Comparison of ENCODE assay signal across 8 mouse cellular contexts in the genomic region with DNA sequence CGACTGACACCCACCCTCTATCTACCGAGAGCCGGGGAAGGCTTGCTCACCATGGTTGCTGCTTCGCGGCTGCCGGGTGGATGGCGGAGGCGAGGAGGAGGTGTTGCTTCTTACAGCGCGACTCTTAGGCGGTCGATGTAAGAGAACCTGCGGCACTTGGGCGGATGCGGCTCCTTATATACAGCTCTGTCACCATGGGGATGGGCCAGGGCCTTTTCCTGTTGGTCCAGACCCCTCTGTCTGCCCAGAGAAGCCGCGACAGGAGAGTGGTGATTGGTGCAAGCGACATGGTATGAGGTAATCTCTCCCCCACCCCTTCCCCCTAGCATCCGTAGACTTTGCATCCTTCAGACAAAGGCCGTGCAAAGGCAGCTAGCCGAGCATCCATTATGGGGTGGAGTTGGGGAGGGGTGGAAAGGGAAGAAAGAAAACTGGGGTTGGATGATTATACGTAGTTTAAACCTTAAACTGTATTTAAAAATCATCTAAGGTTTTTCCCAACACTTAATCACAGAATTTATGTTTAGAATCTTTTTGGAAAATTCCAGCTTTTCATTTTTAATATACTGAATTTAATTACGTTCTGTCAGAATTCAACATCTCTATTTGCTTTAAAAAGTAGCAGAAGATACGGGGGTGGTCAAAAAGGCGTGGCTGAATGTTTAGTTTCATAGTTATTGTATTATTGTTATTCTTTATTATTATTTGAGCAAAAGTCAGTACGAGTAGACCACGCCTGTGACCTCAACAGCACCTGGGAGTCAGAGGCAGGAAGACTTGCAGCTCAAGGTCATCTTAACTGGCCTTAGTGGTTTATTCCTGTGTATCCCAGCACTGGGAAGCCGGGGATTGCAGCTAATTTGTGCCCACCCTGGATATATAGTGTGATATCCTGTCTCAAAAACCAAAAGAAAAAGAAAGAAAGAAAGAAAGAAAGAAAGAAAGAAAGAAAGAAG. TPM values are rescaled to one million over a fixed set of nuclear protein-coding genes. Genes with fewer than 3 reads are reported as not detected.
DNase-seq lines count a peak whose midpoint lies in the region; ATAC-seq lines count a peak whose summit lies in the region.

TSS of gene Gm49450 (minus strand) at position 151 of the 956 bp plus-strand sequence.
TSS of gene Tuba1a (minus strand) at position 303 of the 956 bp plus-strand sequence.

- peak; percentile 99 for ATAC-seq in embryonic facial prominence, embryonic 12.5 days (ENCODE audit: insufficient number of reproducible peaks, insufficient read depth, low FRiP score, low TSS enrichment)
- ATAC-seq in midbrain, embryonic 12.5 days (ENCODE audit: low FRiP score, low read depth) = peak; percentile 98

- no peaks in the 10 kb centered on the region for H3K9me3 ChIP-seq in embryonic facial prominence, embryonic 12.5 days
- no peaks in the 10 kb centered on the region for H3K9me3 ChIP-seq in limb, embryonic 10.5 days (replicated peaks)
- H3K9me3 ChIP-seq in midbrain, embryonic 12.5 days = no peaks in the 10 kb centered on the region

- H3K27me3 ChIP-seq in embryonic facial prominence, embryonic 12.5 days = no peaks in the 10 kb centered on the region
- H3K27me3 ChIP-seq in limb, embryonic 10.5 days (ENCODE audit: low read depth, poor library complexity, severe bottlenecking) = no peaks in the 10 kb centered on the region
- H3K27me3 ChIP-seq in midbrain, embryonic 12.5 days = no peaks in the 10 kb centered on the region

- peak within 1 kb of the TSS; percentile 99 for H3K27ac ChIP-seq in embryonic facial prominence, embryonic 12.5 days
- peak within 1 kb of the TSS; percentile 96 for H3K27ac ChIP-seq in limb, embryonic 10.5 days
- peak within 1 kb of the TSS; percentile 98 for H3K27ac ChIP-seq in midbrain, embryonic 12.5 days (replicated peaks)

- WGBS in embryonic facial prominence, embryonic 12.5 days = 3% methylated on average over 28 of the region's 28 CpGs
- 7% methylated on average over 28 of the region's 28 CpGs for WGBS in limb, embryonic 10.5 days
- 2% methylated on average over 28 of the region's 28 CpGs for WGBS in midbrain, embryonic 12.5 days

- peaks cover 10% of the 10 kb centered on the region for H3K4me1 ChIP-seq in embryonic facial prominence, embryonic 12.5 days
- peaks cover 30% of the 10 kb centered on the region for H3K4me1 ChIP-seq in limb, embryonic 10.5 days
- peaks cover 26% of the 10 kb centered on the region for H3K4me1 ChIP-seq in midbrain, embryonic 12.5 days

- peak within 1 kb of the TSS; percentile 88 for H3K9ac ChIP-seq in embryonic facial prominence, embryonic 12.5 days
- peak within 1 kb of the TSS; percentile 99 for H3K9ac ChIP-seq in midbrain, embryonic 12.5 days (replicated peaks)

- peaks cover 11% of the 10 kb centered on the region for H3K36me3 ChIP-seq in embryonic facial prominence, embryonic 12.5 days
- peaks cover 20% of the 10 kb centered on the region for H3K36me3 ChIP-seq in limb, embryonic 10.5 days
- H3K36me3 ChIP-seq in midbrain, embryonic 12.5 days = peaks cover 13% of the 10 kb centered on the region

- peak within 1 kb of the TSS; percentile 74 for H3K4me3 ChIP-seq in embryonic facial prominence, embryonic 12.5 days
- H3K4me3 ChIP-seq in limb, embryonic 10.5 days = peak within 1 kb of the TSS; percentile 79
- peak within 1 kb of the TSS; percentile 82 for H3K4me3 ChIP-seq in midbrain, embryonic 12.5 days

- peak; percentile 91 for DNase-seq in 3134 (ENCODE audit: extremely low read depth, insufficient read length, low spot score)
- DNase-seq in adrenal gland, postnatal 25 days = peak; percentile 77
- DNase-seq in heart, adult 11 months = peak; percentile 100
- DNase-seq in kidney, adult 11 months = peak; percentile 86
- peak; percentile 97 for DNase-seq in limb, embryonic 10.5 days (ENCODE audit: low spot score)
- DNase-seq in skeletal muscle tissue, adult 2 months (ENCODE audit: low read depth, low spot score) = peak; percentile 95

- peak within 1 kb of the TSS; percentile 86 for H3K4me2 ChIP-seq in embryonic facial prominence, embryonic 12.5 days (replicated peaks)
- H3K4me2 ChIP-seq in midbrain, embryonic 12.5 days (replicated peaks) = peak within 1 kb of the TSS; percentile 62

RNA-seq across cellular contexts. Expression of gene Gm49450, which starts in this region (rescaled TPM):
- not detected in 2 replicates for total RNA-seq in adrenal gland, postnatal 25 days (2021)
- not detected in 2 replicates for polyA plus RNA-seq in embryonic facial prominence, embryonic 12.5 days (2016; fragmentation: Nextera tagmentation; extraction: Ambion mirVana)
- not detected in 2 replicates for polyA plus RNA-seq in limb, embryonic 10.5 days (2016; fragmentation: Nextera tagmentation; extraction: Ambion mirVana)
- not detected in 2 replicates for polyA plus RNA-seq in midbrain, embryonic 12.5 days (2016; fragmentation: Nextera tagmentation; extraction: Ambion mirVana)

RNA-seq across cellular contexts. Expression of gene Tuba1a, which starts in this region (rescaled TPM):
- total RNA-seq in adrenal gland, postnatal 25 days (2021) = 81.5 and 90.9 TPM in 2 replicates
- polyA plus RNA-seq in embryonic facial prominence, embryonic 12.5 days (2016; fragmentation: Nextera tagmentation; extraction: Ambion mirVana) = 2,353 and 2,615 TPM in 2 replicates
- polyA plus RNA-seq in limb, embryonic 10.5 days (2016; fragmentation: Nextera tagmentation; extraction: Ambion mirVana) = 1,294 and 1,475 TPM in 2 replicates
- 9,394 and 9,642 TPM in 2 replicates for polyA plus RNA-seq in midbrain, embryonic 12.5 days (2016; fragmentation: Nextera tagmentation; extraction: Ambion mirVana)

Comparison
In these comparisons a context has a peak if more than half of its experiments do, and no peak if none do; other contexts are left out.
1. Peak in every context shown above with its lines: DNase-seq, ATAC-seq, H3K4me3 ChIP-seq and H3K27ac ChIP-seq.